ENCODE assay signal across 8 mouse cellular contexts in the genomic region with DNA sequence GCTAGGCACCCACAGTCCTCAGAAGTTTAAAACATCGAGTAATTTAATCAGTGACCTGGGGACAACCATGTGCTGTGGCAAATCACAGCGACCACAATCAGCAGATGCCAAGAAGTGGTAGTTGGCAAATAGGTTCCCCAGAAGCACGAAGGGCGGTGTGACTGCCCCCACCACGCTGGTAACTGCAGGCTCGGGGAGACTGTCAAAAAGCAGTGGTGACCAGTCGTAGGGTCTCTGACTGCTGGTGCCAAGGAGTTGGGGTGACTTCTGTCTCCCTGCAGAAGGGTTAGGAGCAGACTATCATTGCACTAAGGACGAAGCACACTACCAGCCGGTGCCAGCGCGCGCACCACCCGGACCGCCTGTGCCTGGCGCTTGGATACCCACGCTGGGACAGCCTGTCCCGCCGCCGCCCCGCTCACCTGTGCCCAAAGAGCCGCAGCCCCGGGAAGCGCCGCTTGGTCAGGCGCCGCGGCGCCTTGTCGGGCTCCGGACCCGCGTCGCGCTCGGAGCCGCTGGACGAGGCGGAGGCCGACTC. TPM values are rescaled to one million over a fixed set of nuclear protein-coding genes. Genes with fewer than 3 reads are reported as not detected.
DNase-seq lines count a peak whose midpoint lies in the region; ATAC-seq and TF ChIP-seq lines count a peak whose summit lies in the region.

No protein-coding gene starts in this region.

- no peak for TF ChIP-seq POLR2A in limb, embryonic 14.5 days (IDR thresholded peaks at IDR 0.05; ENCODE audit: borderline replicate concordance, extremely low read depth, insufficient read depth, insufficient read length)
- TF ChIP-seq POLR2A in small intestine, adult 2 months (IDR thresholded peaks at IDR 0.05; ENCODE audit: low read depth, low read length), result no peak

- ATAC-seq in lung, embryonic 16.5 days (ENCODE audit: low read depth), result peak; percentile 27; the same call in 1 of the 2 replicates
- no peak; the same call in 1 of the 2 replicates for ATAC-seq in heart, embryonic 14.5 days (ENCODE audit: insufficient number of reproducible peaks, insufficient read depth, low FRiP score, low read depth)
- no peak; the same call in 1 of the 2 replicates for ATAC-seq in limb, embryonic 14.5 days (ENCODE audit: low FRiP score, low read depth)

- WGBS in lung, embryonic 16.5 days, result 0% methylated on average over 23 of the region's 39 CpGs
- under 1% methylated on average over 30 of the region's 39 CpGs for WGBS in heart, embryonic 14.5 days
- WGBS in limb, embryonic 14.5 days, result under 1% methylated on average over 22 of the region's 39 CpGs
- under 1% methylated on average over 39 of the region's 39 CpGs for WGBS in small intestine, adult 2 months

- H3K9ac ChIP-seq in lung, embryonic 16.5 days (ENCODE audit: low read length), result peak overlapping the region; percentile 96
- peak overlapping the region; percentile 95 for H3K9ac ChIP-seq in heart, embryonic 14.5 days (ENCODE audit: low read length)
- H3K9ac ChIP-seq in limb, embryonic 14.5 days (ENCODE audit: low read depth, low read length, severe bottlenecking), result peak overlapping the region; percentile 85

- H3K27me3 ChIP-seq in lung, embryonic 16.5 days (ENCODE audit: control insufficient read depth, insufficient read depth, low read depth, low read length), result no peaks in the 10 kb centered on the region
- no peaks in the 10 kb centered on the region for H3K27me3 ChIP-seq in heart, embryonic 14.5 days (ENCODE audit: control insufficient read depth, insufficient read depth, low read length)
- H3K27me3 ChIP-seq in limb, embryonic 14.5 days (ENCODE audit: control insufficient read depth, insufficient read depth, low read length), result no peaks in the 10 kb centered on the region
- no peaks in the 10 kb centered on the region for H3K27me3 ChIP-seq in small intestine, adult 2 months (ENCODE audit: control insufficient read depth, insufficient read depth, low read length)

- peak overlapping the region; percentile 75 for H3K27ac ChIP-seq in lung, embryonic 16.5 days (ENCODE audit: low read length)
- peak overlapping the region; percentile 6 to 82; a peak in 3 of 4 replicates for H3K27ac ChIP-seq in heart, embryonic 14.5 days (replicated peaks in 1 of 2; ENCODE audit: control insufficient read depth in 1 of 2, insufficient read depth in 1 of 2, low read depth in 2 of 2, low read length in 2 of 2)
- 0 out of 2 replicates have a peak overlapping the region, but pooled peaks have one; percentile 19 for H3K27ac ChIP-seq in limb, embryonic 14.5 days (replicated peaks; ENCODE audit: low read depth, low read length)
- H3K27ac ChIP-seq in small intestine, adult 2 months (ENCODE audit: insufficient read depth, low read depth, low read length), result peak overlapping the region; percentile 93

- H3K4me1 ChIP-seq in lung, embryonic 16.5 days (replicated peaks; ENCODE audit: control insufficient read depth, insufficient read depth, low read length), result peaks cover 45% of the 10 kb centered on the region
- H3K4me1 ChIP-seq in heart, embryonic 14.5 days (ENCODE audit: control insufficient read depth in 2 of 2, insufficient read depth in 2 of 2, low read length in 2 of 2), result peaks cover 32 to 45% of the 10 kb centered on the region in 2 experiments
- H3K4me1 ChIP-seq in limb, embryonic 14.5 days (ENCODE audit: control insufficient read depth, insufficient read depth, low read length), result peaks cover 20% of the 10 kb centered on the region
- peaks cover 35% of the 10 kb centered on the region for H3K4me1 ChIP-seq in small intestine, adult 2 months (ENCODE audit: control insufficient read depth, insufficient read depth, insufficient read length, low read length)

- no peak for DNase-seq in lung, postnatal 10 days
- DNase-seq in cerebellum, adult 11-12 months, result peak; percentile 78
- no peak for DNase-seq in limb, embryonic 14.5 days (ENCODE audit: low spot score)
- no peak for DNase-seq in right cerebral cortex, postnatal 4 days
- no peak for DNase-seq in right cerebral cortex, adult 18-20 months

- no peaks in the 10 kb centered on the region for H3K36me3 ChIP-seq in lung, embryonic 16.5 days (ENCODE audit: control insufficient read depth, insufficient read depth, low read length)
- no peaks in the 10 kb centered on the region for H3K36me3 ChIP-seq in heart, embryonic 14.5 days (ENCODE audit: control insufficient read depth, insufficient read depth, low read length)
- 0 out of 2 replicates have a peak, but pooled peaks cover 6% of the 10 kb centered on the region for H3K36me3 ChIP-seq in limb, embryonic 14.5 days (ENCODE audit: control insufficient read depth, insufficient read depth, low read length)
- no peaks in the 10 kb centered on the region for H3K36me3 ChIP-seq in small intestine, adult 2 months (ENCODE audit: control insufficient read depth, insufficient read depth, low read length)

- TF ChIP-seq CTCF in small intestine, adult 2 months (IDR thresholded peaks at IDR 0.05; ENCODE audit: extremely low read depth, insufficient read length, insufficient replicate concordance, low read depth, low read length), result no peak

- H3K9me3 ChIP-seq in lung, embryonic 16.5 days (ENCODE audit: control insufficient read depth, low read length), result no peaks in the 10 kb centered on the region
- H3K9me3 ChIP-seq in heart, embryonic 14.5 days (ENCODE audit: control insufficient read depth, low read length), result no peaks in the 10 kb centered on the region
- no peaks in the 10 kb centered on the region for H3K9me3 ChIP-seq in limb, embryonic 14.5 days (ENCODE audit: control insufficient read depth, low read length)

- H3K4me3 ChIP-seq in lung, embryonic 16.5 days (ENCODE audit: low read length), result peak overlapping the region; percentile 89
- H3K4me3 ChIP-seq in heart, embryonic 14.5 days (ENCODE audit: control insufficient read depth in 1 of 2, insufficient read depth in 1 of 2, low read depth in 1 of 2, low read length in 2 of 2), result peak overlapping the region; percentile 90 to 92
- H3K4me3 ChIP-seq in limb, embryonic 14.5 days (replicated peaks; ENCODE audit: low read length), result peak overlapping the region; percentile 83
- peak overlapping the region; percentile 93 for H3K4me3 ChIP-seq in small intestine, adult 2 months (ENCODE audit: low read depth, low read length)

- peak overlapping the region; percentile 97 for H3K4me2 ChIP-seq in lung, embryonic 16.5 days (ENCODE audit: low read depth, low read length)
- peak overlapping the region; percentile 97 for H3K4me2 ChIP-seq in heart, embryonic 14.5 days (ENCODE audit: low read length)
- H3K4me2 ChIP-seq in limb, embryonic 14.5 days (replicated peaks; ENCODE audit: low read depth, low read length, severe bottlenecking), result peak overlapping the region; percentile 60

RNA-seq across cellular contexts. Expression of a gene that starts 12.7 kb away (rescaled TPM):
- polyA plus RNA-seq in lung, embryonic 16.5 days (2015; fragmentation: Nextera tagmentation; extraction: Ambion mirVana), result 55.9 and 59.7 TPM in 2 replicates
- 47.8 and 48.2 TPM in 2 replicates for polyA plus RNA-seq in heart, embryonic 14.5 days (2014; fragmentation: Nextera tagmentation; extraction: Ambion mirVana)
- polyA plus RNA-seq in limb, embryonic 14.5 days (2012; rRNA removed), result 97.1 and 109 TPM in 2 replicates
- 40.4 and 42.4 TPM in 2 replicates for polyA plus RNA-seq in limb, embryonic 14.5 days (2014; fragmentation: Nextera tagmentation; extraction: Ambion mirVana)
- 165 and 295 TPM in 2 replicates for polyA plus RNA-seq in small intestine, adult 2 months (2012; rRNA removed)

RNA-seq across cellular contexts. Expression of a gene that starts 17.4 kb away (rescaled TPM):
- 0.33 and 0.88 TPM in 2 replicates for polyA plus RNA-seq in lung, embryonic 16.5 days (2015; fragmentation: Nextera tagmentation; extraction: Ambion mirVana)
- 2.8 and 3.5 TPM in 2 replicates for polyA plus RNA-seq in heart, embryonic 14.5 days (2014; fragmentation: Nextera tagmentation; extraction: Ambion mirVana)
- 0.05 TPM in 1 of 2 replicates, not detected in the other for polyA plus RNA-seq in limb, embryonic 14.5 days (2012; rRNA removed)
- polyA plus RNA-seq in limb, embryonic 14.5 days (2014; fragmentation: Nextera tagmentation; extraction: Ambion mirVana), result 0.37 and 0.56 TPM in 2 replicates
- not detected in 2 replicates for polyA plus RNA-seq in small intestine, adult 2 months (2012; rRNA removed)

RNA-seq across cellular contexts. Expression of a gene that starts 30.8 kb away (rescaled TPM):
- polyA plus RNA-seq in lung, embryonic 16.5 days (2015; fragmentation: Nextera tagmentation; extraction: Ambion mirVana), result 680 and 776 TPM in 2 replicates
- polyA plus RNA-seq in heart, embryonic 14.5 days (2014; fragmentation: Nextera tagmentation; extraction: Ambion mirVana), result 352 and 435 TPM in 2 replicates
- polyA plus RNA-seq in limb, embryonic 14.5 days (2012; rRNA removed), result 1,140 and 1,381 TPM in 2 replicates
- polyA plus RNA-seq in limb, embryonic 14.5 days (2014; fragmentation: Nextera tagmentation; extraction: Ambion mirVana), result 1,171 and 1,392 TPM in 2 replicates
- polyA plus RNA-seq in small intestine, adult 2 months (2012; rRNA removed), result 2.4 and 5.9 TPM in 2 replicates

RNA-seq across cellular contexts. Expression of a gene that starts 35.9 kb away (rescaled TPM):
- 0.10 TPM in 1 of 2 replicates, not detected in the other for polyA plus RNA-seq in lung, embryonic 16.5 days (2015; fragmentation: Nextera tagmentation; extraction: Ambion mirVana)
- not detected in 2 replicates for polyA plus RNA-seq in heart, embryonic 14.5 days (2014; fragmentation: Nextera tagmentation; extraction: Ambion mirVana)
- polyA plus RNA-seq in limb, embryonic 14.5 days (2012; rRNA removed), result 0.47 and 0.88 TPM in 2 replicates
- 0.17 and 0.32 TPM in 2 replicates for polyA plus RNA-seq in limb, embryonic 14.5 days (2014; fragmentation: Nextera tagmentation; extraction: Ambion mirVana)
- polyA plus RNA-seq in small intestine, adult 2 months (2012; rRNA removed), result 2.2 and 2.9 TPM in 2 replicates

Comparison
In these comparisons a context has a peak if more than half of its experiments do, and no peak if none do; other contexts are left out.
1. H3K27ac ChIP-seq: peak in every context shown above with its lines; median percentile 93 in small intestine, adult 2 months; 75 in lung, embryonic 16.5 days; 44 in heart, embryonic 14.5 days; 19 in limb, embryonic 14.5 days.
2. RNA of a gene that starts 30.8 kb away (polyA plus RNA-seq): 1,140 to 1,392 TPM in limb, embryonic 14.5 days, 680 to 776 TPM in lung, embryonic 16.5 days and 352 to 435 TPM in heart, embryonic 14.5 days; 2.4 to 5.9 TPM in small intestine, adult 2 months; every median in the first group is over 10 times any median in the second.
3. Peak in every context shown above with its lines, with median percentiles within 50 percentile points of each other: H3K4me2 ChIP-seq, H3K4me3 ChIP-seq and H3K9ac ChIP-seq.